Mouse (Mus musculus) stomach, embryonic 16.5 days (tissue): ENCODE data around the gene Rcor1. TPM values are rescaled to one million over a fixed set of nuclear protein-coding genes. Genes with fewer than 3 reads are reported as not detected.

Experiments
- ATAC-seq: fragments of 200-750 bp; cut with Nextera tagmentation; 2 replicates; pipeline ENCODE4 v1.8.0; 2017; ENCODE audit warnings: moderate number of reproducible peaks, moderate TSS enrichment; ENCODE audit not compliant: insufficient read depth, low FRiP score
- H3K27ac ChIP-seq: fragments of 300-500 bp; sonication (generic); 2 replicates; pipeline ENCODE4 v1.5.1; 2014; ENCODE audit warnings: low read length
- H3K27me3 ChIP-seq: fragments of 300-500 bp; sonication (generic); 2 replicates; pipeline ENCODE4 v1.6.1; 2014; ENCODE audit warnings: low read length, control low read depth, mixed read lengths; ENCODE audit not compliant: control insufficient read depth, insufficient read depth
- H3K36me3 ChIP-seq: fragments of 300-500 bp; sonication (generic); 2 replicates; pipeline ENCODE4 v1.6.1; 2014; ENCODE audit warnings: low read length; ENCODE audit not compliant: control insufficient read depth, insufficient read depth
- H3K4me1 ChIP-seq: fragments of 300-500 bp; sonication (generic); 2 replicates; pipeline ENCODE4 v1.6.1; 2014; ENCODE audit warnings: low read length, control low read depth, mixed read lengths; ENCODE audit not compliant: control insufficient read depth, insufficient read depth
- H3K4me2 ChIP-seq: fragments of 300-500 bp; sonication (generic); 2 replicates; pipeline ENCODE4 v1.6.1; 2014; ENCODE audit warnings: low read depth, low read length, mixed read lengths
- H3K4me3 ChIP-seq: fragments of 300-500 bp; sonication (generic); replicated peaks from 2 replicates; pipeline ENCODE4 v1.5.1; 2014; ENCODE audit warnings: mild to moderate bottlenecking, low read length
- H3K9ac ChIP-seq: fragments of 300-500 bp; sonication (generic); 2 replicates; pipeline ENCODE4 v1.6.1; 2014; ENCODE audit warnings: low read length
- H3K9me3 ChIP-seq: fragments of 300-500 bp; sonication (generic); replicated peaks from 2 replicates; pipeline ENCODE4 v1.6.1; 2016; ENCODE audit warnings: low read length, control low read depth; ENCODE audit not compliant: control insufficient read depth
- WGBS: fragments of 180-500 bp; shearing (Covaris S2); extraction: QIAGEN DNeasy Blood & Tissue Kit; methylation state at CpG from one replicate; pipeline ENCODE4 v1.1.7; 2014; 5-methylcytosine and 5-hydroxymethylcytosine counted together
- polyA plus RNA-seq: library from polyadenylated mRNA; unstranded; fragments of >200 nt; fragmentation: Nextera tagmentation; extraction: Ambion mirVana; gene quantifications from 2 replicates; pipeline ENCODE4 v1.2.1, GENCODE M21; 2015

The Rcor1 gene
- polyA plus RNA-seq, 1 experiment from 2014 or later: 10.9 TPM

DNA sequence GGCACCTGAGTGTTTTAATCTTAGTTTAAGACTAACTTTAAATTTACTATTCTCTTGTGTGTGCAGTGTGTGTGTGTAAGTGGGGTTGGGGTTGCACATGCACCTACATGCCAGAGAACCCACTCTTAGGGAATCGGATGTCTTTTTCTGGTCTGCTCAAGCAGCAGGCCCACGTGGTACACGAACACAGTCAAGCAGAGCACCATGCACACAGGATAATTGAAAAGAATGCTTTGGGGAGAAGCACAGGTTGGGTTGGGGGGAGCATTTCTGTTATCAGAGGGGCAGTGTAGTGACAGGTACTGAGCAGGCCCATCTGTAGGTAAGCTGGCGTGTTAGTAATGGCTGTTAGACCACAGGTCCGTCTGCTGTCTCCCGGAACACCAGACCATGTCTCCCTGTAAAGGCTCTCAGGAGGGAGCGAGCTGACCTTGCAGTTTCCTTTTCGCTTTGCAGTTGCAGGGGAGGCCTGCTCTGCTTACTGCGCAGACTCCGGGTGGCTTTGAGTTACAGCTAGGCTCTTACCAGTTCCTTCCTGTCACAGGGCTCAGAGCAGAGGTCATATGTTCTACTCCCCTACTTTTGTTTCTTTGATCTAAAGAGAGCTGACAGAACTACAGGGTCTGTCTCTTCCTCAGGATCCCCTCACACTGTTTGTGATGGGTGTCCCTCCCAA lies 32.5 kb downstream of the Rcor1 start:
- Histone ChIP-seq H3K36me3 (no peaks in the 10 kb centered on the region), H3K4me3 (no peak overlapping the region), H3K4me1 (no peaks in the 10 kb centered on the region), H3K9me3 (no peaks in the 10 kb centered on the region), H3K27ac (no peak overlapping the region), H3K9ac (no peak overlapping the region), H3K27me3 (no peaks in the 10 kb centered on the region), H3K4me2 (0 out of 2 replicates have a peak overlapping the region, but pooled peaks have one; percentile 5)
- ATAC-seq: 0 out of 2 replicates have a peak, but pooled peaks have one; percentile 37
- WGBS: 79% methylated on average over 10 of the region's 10 CpGs

DNA sequence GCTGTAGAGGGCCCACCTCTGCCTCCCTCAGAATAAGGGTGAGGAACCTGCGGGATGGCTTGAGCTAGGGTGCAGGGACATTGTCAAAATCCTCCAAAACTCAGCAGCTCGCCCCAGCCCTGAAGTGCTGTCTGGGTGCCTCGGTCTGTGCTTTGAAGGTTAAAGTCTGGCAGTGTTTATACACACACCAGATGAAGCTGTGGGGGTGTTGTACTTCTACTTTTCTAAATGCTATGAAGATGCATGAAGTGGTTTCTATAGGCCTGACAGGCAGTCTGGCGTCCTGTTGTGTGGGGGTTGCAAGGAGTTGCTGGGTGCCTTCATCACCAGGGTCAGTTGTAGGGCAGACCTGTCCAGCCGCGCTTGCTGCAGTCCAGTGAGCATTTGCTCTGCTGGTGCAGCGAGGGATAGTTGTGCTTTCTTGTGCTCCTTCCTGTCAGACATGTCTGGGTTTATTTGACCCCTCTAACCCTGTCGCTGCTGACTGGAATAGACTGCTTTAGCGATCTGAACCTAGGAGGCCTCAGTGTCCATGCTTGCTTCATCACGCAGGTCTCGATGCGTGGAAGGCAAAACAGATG lies 37.3 kb downstream of the Rcor1 start:
- H3K27ac ChIP-seq: no peak overlapping the region
- WGBS: 46% methylated on average over 12 of the region's 12 CpGs

DNA sequence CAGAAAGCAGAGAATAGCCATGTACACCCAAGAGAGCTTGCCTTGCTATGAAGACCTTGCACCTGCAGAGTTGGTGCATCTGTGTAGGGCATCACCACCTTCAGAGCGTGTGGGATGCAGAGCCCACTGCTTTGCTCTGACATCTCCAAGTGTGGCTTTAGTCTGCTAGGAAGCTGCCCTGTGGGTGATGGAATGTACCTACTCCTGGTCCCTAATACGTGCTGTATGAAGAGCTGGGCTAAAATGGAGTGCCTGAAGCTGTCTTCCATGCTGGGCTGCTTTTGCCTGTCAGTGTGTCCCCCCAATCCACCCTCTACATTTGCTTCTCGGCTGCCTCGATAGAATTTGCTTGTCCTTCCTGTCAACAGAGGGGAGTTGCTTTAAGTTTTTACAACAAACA lies 46.4 kb downstream of the Rcor1 start:
- WGBS: 80% methylated on average over 4 of the region's 4 CpGs
- no peak overlapping the region for H3K4me3 ChIP-seq
- no peak for ATAC-seq
- H3K4me2 ChIP-seq: no peak overlapping the region
- peaks cover 3% of the 10 kb centered on the region; the same call in 1 of the 2 replicates for H3K4me1 ChIP-seq
- H3K9ac ChIP-seq: no peak overlapping the region
- no peak overlapping the region for H3K27ac ChIP-seq
- no peaks in the 10 kb centered on the region for H3K9me3 ChIP-seq
- peaks cover 14% of the 10 kb centered on the region for H3K36me3 ChIP-seq
- no peaks in the 10 kb centered on the region for H3K27me3 ChIP-seq

More for the DNA sequence above, 37.3 kb downstream of the Rcor1 start:
- Histone ChIP-seq H3K9ac (no peak overlapping the region), H3K27me3 (no peaks in the 10 kb centered on the region), H3K4me2 (no peak overlapping the region), H3K36me3 (no peaks in the 10 kb centered on the region), H3K4me1 (no peaks in the 10 kb centered on the region), H3K4me3 (no peak overlapping the region), H3K9me3 (no peaks in the 10 kb centered on the region)
- ATAC-seq: no peak

DNA sequence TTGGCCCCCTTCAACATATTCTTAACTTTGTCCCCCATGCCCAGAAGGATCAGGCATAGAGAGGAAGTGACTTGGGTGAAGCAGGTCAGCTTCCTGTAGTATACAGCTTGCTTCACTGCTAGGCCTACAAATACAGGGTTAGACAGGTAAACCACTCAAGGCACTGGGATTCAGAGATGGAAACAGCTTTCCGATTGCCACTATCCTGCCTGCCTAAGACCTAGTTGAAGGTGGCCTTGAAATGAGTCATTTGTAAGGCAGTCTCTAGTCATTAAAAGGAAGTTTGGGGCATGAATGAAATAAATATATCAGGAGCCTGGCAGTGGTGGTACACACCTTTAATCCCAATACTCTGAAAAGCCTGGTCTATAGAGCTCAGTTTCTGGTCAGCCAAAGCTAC lies 47.9 kb downstream of the Rcor1 start:
- no peak overlapping the region for H3K27ac ChIP-seq
- no peak overlapping the region for H3K4me2 ChIP-seq
- no peaks in the 10 kb centered on the region for H3K9me3 ChIP-seq
- no peaks in the 10 kb centered on the region for H3K27me3 ChIP-seq
- peaks cover 14% of the 10 kb centered on the region for H3K36me3 ChIP-seq
- no peak overlapping the region for H3K9ac ChIP-seq
- H3K4me1 ChIP-seq: peaks cover 3% of the 10 kb centered on the region; the same call in 1 of the 2 replicates
- no peak for ATAC-seq
- 83% methylated on average over 1 of the region's 1 CpGs for WGBS
- H3K4me3 ChIP-seq: no peak overlapping the region

DNA sequence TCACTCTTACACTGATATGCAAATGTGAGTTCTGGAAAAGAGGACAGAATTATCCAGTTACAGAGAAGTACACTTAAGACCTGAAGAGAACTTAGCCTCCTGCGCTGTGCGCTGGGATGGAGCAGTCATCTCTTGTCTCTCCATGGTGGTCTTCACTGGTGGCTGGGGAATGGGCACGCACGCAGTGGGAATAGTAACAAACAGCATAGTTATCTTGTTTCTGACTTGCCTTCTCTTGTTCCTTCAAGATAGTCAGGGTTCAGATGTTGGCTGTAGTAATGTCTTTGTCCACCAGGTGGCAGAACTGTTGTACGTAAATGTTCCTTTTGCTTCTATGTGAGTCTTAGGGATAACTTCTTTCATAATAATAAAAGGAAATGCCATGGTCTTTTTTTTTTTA lies 49.0 kb downstream of the Rcor1 start:
- H3K9me3 ChIP-seq: no peaks in the 10 kb centered on the region
- H3K4me3 ChIP-seq: no peak overlapping the region
- no peak overlapping the region for H3K9ac ChIP-seq
- peaks cover 3% of the 10 kb centered on the region; the same call in 1 of the 2 replicates for H3K4me1 ChIP-seq
- no peak overlapping the region for H3K4me2 ChIP-seq
- 23% methylated on average over 5 of the region's 5 CpGs for WGBS
- 0 out of 2 replicates have a peak overlapping the region, but pooled peaks have one; percentile 17 for H3K27ac ChIP-seq
- peaks cover 6% of the 10 kb centered on the region for H3K36me3 ChIP-seq
- ATAC-seq: peak; percentile 53; the same call in 1 of the 2 replicates
- H3K27me3 ChIP-seq: no peaks in the 10 kb centered on the region

DNA sequence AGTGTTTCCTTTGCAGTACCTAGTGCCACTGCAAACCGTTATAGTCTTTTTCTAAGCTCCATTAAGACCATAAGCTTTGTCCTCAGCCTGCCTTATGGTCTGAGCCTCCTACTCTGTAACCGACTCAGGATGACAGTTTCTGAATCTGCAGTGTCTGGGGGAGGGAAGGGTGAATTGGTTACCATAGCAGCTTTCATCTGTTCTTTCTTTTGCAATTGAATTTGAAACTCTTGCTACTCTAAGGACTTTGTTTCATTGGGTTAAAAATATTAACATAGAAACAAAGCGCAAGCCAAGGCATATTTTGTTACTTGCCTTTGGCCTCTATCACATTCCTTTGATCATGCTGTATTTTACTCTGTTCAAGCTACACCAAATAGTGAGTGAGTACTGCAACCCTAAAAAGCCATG lies 49.6 kb downstream of the Rcor1 start:
- Histone ChIP-seq H3K27me3 (no peaks in the 10 kb centered on the region), H3K4me3 (no peak overlapping the region), H3K9ac (no peak overlapping the region), H3K36me3 (peaks cover under 1% of the 10 kb centered on the region; the same call in 1 of the 2 replicates), H3K27ac (no peak overlapping the region), H3K4me1 (peaks cover 3% of the 10 kb centered on the region; the same call in 1 of the 2 replicates), H3K9me3 (no peaks in the 10 kb centered on the region), H3K4me2 (no peak overlapping the region)
- no peak for ATAC-seq
- WGBS: 64% methylated on average over 3 of the region's 3 CpGs

DNA sequence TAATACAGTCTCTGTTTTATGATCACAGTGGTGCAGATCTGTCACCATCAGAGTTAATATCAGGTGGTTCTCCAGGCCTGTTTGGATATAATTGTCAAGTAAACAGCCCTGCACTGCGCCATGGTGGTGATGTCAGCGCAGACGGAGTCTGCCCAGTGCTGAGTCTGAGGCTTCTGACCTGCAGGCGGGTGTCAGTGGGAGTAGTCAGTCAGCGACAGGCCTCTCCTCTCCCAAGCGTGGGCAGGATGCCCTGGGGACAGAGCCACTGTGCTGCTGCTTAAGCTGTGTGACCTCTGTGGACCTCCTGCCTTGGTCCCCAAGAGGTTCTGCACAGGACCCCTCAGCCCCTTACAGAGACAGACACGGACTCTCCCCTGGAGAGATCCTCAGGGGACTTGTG lies 50.0 kb downstream of the Rcor1 start:
- 72% methylated on average over 7 of the region's 7 CpGs for WGBS
- ATAC-seq: no peak

DNA sequence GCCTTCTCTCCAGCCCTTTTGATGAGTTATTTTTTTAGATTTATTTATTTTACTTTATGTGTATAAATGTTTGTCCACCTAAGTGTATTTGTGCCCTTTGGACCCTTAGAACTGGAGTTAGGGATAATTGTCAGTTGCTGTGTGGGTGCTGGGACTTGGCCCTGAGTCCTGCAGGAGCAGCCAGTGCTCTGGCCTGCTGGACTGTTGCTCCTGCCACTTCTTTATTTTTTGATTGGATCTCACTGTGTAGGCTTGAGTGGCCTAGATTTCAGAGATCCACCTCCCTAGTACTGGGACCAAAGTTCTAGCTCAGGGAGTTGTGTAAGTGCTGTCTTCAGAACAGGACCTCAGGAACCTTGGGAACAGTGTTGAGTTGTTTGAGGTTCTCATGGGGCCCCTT lies 51.6 kb downstream of the Rcor1 start:
- H3K27ac ChIP-seq: no peak overlapping the region
- H3K36me3 ChIP-seq: no peaks in the 10 kb centered on the region; the same call in 1 of the 2 replicates
- peaks cover 3% of the 10 kb centered on the region; the same call in 1 of the 2 replicates for H3K4me1 ChIP-seq
- H3K4me3 ChIP-seq: no peak overlapping the region
- no peaks in the 10 kb centered on the region for H3K27me3 ChIP-seq
- H3K9me3 ChIP-seq: no peaks in the 10 kb centered on the region
- H3K9ac ChIP-seq: no peak overlapping the region
- no peak overlapping the region for H3K4me2 ChIP-seq
- ATAC-seq: no peak

More for the DNA sequence above, 50.0 kb downstream of the Rcor1 start:
- H3K4me3 ChIP-seq: no peak overlapping the region
- H3K27ac ChIP-seq: no peak overlapping the region
- H3K9ac ChIP-seq: no peak overlapping the region
- no peaks in the 10 kb centered on the region for H3K27me3 ChIP-seq
- H3K9me3 ChIP-seq: no peaks in the 10 kb centered on the region
- no peak overlapping the region for H3K4me2 ChIP-seq
- H3K36me3 ChIP-seq: no peaks in the 10 kb centered on the region
- H3K4me1 ChIP-seq: peaks cover 3% of the 10 kb centered on the region; the same call in 1 of the 2 replicates

DNA sequence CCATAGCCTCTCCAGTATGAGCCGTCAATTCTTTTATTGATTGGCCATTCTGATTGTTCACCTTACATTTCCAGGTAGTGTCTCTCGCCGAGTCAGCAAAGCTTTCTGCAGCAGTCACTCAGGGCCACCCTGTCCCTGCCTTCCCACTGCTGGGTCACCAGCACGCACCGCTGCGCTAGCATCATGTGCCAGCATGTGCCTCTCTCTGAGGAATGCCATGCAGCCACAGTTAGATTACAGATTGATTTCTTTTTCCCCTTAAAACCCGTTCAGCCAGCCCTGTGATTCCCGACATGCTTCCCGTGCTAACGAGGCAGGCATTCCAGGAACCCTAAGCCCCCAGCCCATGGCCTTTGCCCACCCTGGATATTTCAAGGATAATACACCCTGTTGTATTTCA lies 52.8 kb downstream of the Rcor1 start:
- Histone ChIP-seq H3K36me3 (no peaks in the 10 kb centered on the region; the same call in 1 of the 2 replicates), H3K4me3 (no peak overlapping the region), H3K4me1 (peaks cover 3% of the 10 kb centered on the region; the same call in 1 of the 2 replicates), H3K27ac (no peak overlapping the region), H3K9ac (no peak overlapping the region), H3K4me2 (no peak overlapping the region), H3K9me3 (no peaks in the 10 kb centered on the region), H3K27me3 (no peaks in the 10 kb centered on the region)
- ATAC-seq: no peak
- WGBS: 82% methylated on average over 10 of the region's 10 CpGs
